Mouse (Mus musculus): ENCODE measurements around the gene Scgb1b11. TPM values are rescaled to one million over a fixed set of nuclear protein-coding genes. Genes with fewer than 3 reads are reported as not detected.

The Scgb1b11 gene
- not detected for polyA plus RNA-seq (2014; fragmentation: Illumina TruSeq; extraction: RNeasy Lipid Tissue Mini Kit (QIAGEN cat#74804); ENCODE audit: low read depth, low replicate concordance)

DNA sequence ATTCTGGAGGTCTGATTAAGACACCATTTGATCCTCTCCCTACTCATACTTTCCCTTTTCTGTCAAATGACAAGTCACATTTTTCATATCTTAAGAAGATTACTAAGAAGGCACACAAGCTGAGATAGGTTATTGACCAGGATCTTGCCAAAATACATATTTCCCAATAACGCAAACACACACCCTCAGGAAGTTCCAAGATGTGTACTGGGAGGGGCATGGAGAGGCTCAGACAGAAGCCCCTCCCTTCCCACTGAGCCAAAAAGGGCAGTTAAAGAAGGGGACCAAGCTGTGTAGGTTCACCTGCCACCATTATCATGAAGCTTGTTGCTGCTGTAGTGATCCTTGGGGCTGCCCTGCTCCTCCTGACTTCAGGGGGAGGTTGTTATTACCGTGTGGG lies at the start of gene Scgb1b11:
Gene Scgb1b11 (plus strand): TSS at position 301 of the 400 bp plus-strand sequence.

DNA sequence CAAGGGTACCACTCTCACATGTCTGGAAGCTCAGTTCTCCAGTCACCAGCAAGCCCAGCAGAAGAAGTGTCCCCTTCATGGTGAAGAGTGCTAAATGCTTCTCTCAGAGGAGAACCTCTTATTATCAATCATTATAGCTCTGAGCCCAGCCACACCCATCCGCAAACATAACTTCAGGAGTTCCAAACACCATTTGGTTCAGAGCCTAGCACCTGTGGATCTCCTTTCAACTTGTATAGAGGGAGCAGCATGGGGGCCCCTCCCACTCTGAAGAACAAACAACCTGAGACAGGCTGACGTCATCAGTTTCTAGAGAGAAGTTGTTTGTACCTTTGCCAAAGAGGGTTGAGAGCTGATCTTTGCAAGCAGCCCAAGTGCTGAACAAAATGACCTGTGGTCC lies 11.6 kb upstream of the Scgb1b11 start, which contains the start of gene Scgb2b11:
Gene Scgb2b11 (minus strand): TSS at position 101 of the 400 bp plus-strand sequence.

Other genes with a start within 250 kb of the Scgb1b11 start
- gene Scgb1b10, start 122.0 kb upstream of the Scgb1b11 start, polyA plus RNA-seq (2014; fragmentation: Illumina TruSeq; extraction: RNeasy Lipid Tissue Mini Kit (QIAGEN cat#74804); ENCODE audit: low read depth, low replicate concordance) = not detected
- not detected for gene Scgb2b11, start 11.7 kb upstream of the Scgb1b11 start, polyA plus RNA-seq (2014; fragmentation: Illumina TruSeq; extraction: RNeasy Lipid Tissue Mini Kit (QIAGEN cat#74804); ENCODE audit: low read depth, low replicate concordance)
- gene Scgb2b12, start 104.4 kb downstream of the Scgb1b11 start, polyA plus RNA-seq (2014; fragmentation: Illumina TruSeq; extraction: RNeasy Lipid Tissue Mini Kit (QIAGEN cat#74804); ENCODE audit: low read depth, low replicate concordance) = not detected
- gene Scgb1b12, start 111.3 kb downstream of the Scgb1b11 start, polyA plus RNA-seq (2014; fragmentation: Illumina TruSeq; extraction: RNeasy Lipid Tissue Mini Kit (QIAGEN cat#74804); ENCODE audit: low read depth, low replicate concordance) = not detected
- not detected for gene Scgb1b29, start 218.7 kb downstream of the Scgb1b11 start, polyA plus RNA-seq (2014; fragmentation: Illumina TruSeq; extraction: RNeasy Lipid Tissue Mini Kit (QIAGEN cat#74804); ENCODE audit: low read depth, low replicate concordance)